Mouse (Mus musculus) heart, postnatal 10 days (tissue): Measurements from ENCODE around the gene Spata17. TPM values are rescaled to one million over a fixed set of nuclear protein-coding genes. Genes with fewer than 3 reads are reported as not detected.

Experiments used
- DNase-seq, 2 experiments: peaks; one replicate each; pipeline ENCODE4 v3.0.0; 2021
- intact Hi-C: fragments of 180-260 bp; cut with DNase I; formaldehyde crosslinking; loops from one replicate; pipeline ENCODE4 v1.15.1; 2025
- total RNA-seq, 2 experiments: library from RNA; stranded (reverse); gene quantifications; 2 replicates each; pipeline ENCODE4 v1.2.3; 2021

The Spata17 gene
- under 1 TPM; 0.40 to 0.43 TPM for total RNA-seq

- intact Hi-C loops: no loop called here
- DNase-seq: peak; percentile 89 to 92
Measured at GRCm38 (mm10) chr1:187215181-187216116, at the start of gene Spata17, which contains the start of gene Gpatch2. Spata17 (minus strand) TSS chr1:187215465. Gpatch2 (plus strand) TSS chr1:187215508.

DNA sequence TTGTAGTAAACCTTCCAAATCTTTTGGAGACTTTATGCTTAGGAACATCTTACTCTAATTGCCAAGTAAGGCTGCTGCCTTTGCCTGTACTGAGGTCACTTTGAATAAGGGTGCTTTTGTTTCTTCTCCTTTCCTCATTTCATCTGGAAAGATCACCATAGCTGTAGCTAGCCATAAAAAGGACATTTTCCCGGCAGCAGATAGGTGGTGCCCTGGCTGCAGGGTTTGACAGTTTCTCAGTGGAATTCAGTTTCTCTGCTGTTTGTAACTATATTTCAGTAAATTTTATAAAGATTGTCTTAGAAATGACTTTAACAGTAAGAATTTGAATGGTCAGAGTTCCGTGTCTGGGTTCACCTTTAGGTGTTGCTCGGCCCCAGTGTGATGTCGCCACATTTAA is 43.5 kb upstream of the Spata17 start:
- no peak for DNase-seq
- intact Hi-C loops: no loop called here

DNA sequence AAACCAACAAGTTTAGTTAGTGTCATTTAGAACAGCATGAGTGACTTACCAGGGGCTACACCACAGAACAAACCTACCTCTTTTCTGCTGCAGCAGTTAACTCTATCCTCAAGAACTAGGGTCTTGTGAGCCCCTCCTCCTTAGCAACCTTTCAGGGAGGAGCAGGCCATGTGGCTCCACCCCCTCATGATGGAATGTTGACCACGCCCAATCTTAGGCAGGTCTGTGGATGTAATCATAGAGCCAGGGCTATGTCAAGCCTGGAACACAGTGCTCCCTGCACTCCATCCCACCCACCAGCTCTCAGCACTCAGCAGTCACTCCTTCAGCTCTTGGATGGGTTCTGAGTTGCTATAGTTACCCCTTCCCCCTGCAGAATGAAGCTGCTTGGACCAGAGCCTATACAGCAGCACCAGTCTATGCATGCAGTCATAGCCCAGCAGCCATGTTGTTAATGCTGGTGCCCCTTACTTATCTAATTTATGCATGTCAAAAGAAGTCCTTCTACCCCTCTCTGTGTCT is 35.5 kb upstream of the Spata17 start:
- intact Hi-C loops: no loop called here
- DNase-seq: no peak

DNA sequence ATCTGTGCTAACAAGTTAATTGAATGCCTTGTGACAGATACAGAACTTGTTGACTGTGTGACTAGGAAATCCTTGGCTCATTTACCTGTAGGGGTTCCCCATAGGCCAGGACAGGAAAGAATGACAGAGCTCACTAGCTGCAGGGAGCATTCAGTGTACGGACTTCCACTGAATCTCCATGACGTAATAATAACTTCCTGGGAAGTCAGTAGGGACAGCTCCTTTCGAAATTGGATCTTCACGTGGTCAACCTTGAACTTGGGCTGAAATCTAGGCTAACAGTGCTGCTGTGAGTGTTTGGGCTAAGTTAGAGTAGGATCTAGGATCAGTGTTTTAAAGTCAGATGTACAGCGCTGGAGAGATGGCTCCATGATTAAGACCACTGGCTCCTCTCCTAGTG is 29.5 kb upstream of the Spata17 start:
- intact Hi-C loops: no loop called here

GRCm38 (mm10) chr1:187241329-187241728 is 26.1 kb upstream of the Spata17 start:
- intact Hi-C loops: no loop called here
- no peak for DNase-seq

More for the DNA sequence above, 29.5 kb upstream of the Spata17 start:
- no peak for DNase-seq

GRCm38 (mm10) chr1:187240304-187240703 is 25.0 kb upstream of the Spata17 start:
- intact Hi-C loops: no loop called here
- DNase-seq: no peak

DNA sequence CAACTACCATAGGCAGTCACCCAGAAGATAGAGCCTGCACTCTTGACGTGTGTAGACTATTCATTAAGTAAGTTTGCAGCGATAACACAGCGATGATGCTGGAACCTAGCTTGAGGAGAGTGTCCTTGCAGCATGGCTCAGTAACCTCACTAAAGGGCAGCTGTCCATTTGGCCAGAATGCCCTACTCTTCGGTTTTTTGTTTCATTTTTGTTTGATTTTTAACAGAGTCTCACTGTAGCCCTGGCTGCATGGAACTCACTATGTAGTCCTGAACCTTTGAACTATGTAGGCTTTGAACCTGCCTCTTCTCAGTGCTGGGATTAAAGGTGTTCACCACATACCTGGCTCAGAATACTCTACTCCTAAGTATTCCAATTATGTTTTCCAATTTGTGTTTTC is 22.8 kb upstream of the Spata17 start:
- intact Hi-C loops: no loop called here
- DNase-seq: no peak

GRCm38 (mm10) chr1:187236296-187236695 is 21.0 kb upstream of the Spata17 start:
- intact Hi-C loops: no loop called here

DNA sequence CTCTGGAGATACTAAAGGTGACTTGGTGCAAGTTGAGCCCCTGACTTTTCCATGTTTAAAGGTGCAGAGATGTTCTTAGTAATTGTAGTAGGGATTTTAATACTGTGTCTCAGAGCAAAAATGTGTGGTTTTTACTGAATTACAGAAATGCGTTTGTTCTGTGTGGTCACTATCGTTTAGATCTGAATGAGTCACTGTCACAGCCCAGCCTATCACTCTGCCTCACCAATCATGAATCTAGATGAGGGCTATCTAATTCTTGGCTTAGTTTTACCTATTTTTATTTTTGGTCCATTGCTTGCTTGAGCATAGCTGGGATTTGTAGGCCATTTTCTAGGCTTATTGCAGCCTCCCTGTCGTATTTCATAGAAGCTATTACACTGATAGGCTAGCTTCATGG is 19.9 kb upstream of the Spata17 start:
- intact Hi-C loops: no loop called here
- no peak for DNase-seq

More at GRCm38 (mm10) chr1:187236296-187236695, 21.0 kb upstream of the Spata17 start:
- DNase-seq: no peak

GRCm38 (mm10) chr1:187232996-187233615 is 17.8 kb upstream of the Spata17 start:
- intact Hi-C loops: no loop called here
- DNase-seq: no peak

DNA sequence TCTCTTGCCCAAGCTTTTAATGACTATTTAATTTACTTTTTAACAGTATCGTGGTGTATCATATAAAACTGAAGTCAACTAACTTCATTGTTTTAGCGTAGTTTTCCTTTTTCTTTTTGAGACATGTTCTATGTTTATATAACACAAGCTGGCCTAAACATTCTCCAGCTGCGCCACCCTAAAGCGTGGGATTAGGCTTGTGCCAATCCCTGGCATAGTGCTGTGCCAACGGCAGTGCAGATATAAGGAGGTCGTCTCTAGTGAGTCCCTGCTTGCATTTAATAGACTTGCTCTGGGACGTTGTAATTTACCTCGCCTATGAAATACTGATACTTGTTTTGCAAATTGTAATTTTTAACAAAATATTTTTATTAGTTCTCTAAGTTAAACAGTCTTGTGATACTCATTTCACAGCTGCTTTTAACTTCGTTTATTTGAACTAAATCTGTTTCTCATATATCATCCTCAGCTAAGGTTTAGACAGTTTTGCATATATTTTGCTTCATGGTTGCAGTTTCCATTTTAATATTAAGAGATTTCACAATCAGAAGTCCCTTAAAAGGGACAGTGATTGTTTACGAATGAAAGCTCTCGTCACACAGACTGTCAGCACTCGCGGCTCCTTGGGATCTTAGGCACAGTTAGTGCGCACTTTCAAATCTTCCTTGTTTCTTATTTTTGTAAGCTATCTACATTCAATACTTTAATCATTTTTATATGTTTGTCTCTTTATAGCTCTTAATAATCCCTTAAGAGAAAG is 17.1 kb upstream of the Spata17 start:
- intact Hi-C loops: no loop called here
- no peak for DNase-seq

GRCm38 (mm10) chr1:187230255-187230654 is 15.0 kb upstream of the Spata17 start:
- no peak for DNase-seq
- intact Hi-C loops: no loop called here

- intact Hi-C loops: no loop called here
- DNase-seq: no peak
Measured at GRCm38 (mm10) chr1:187228414-187229146, 13.3 kb upstream of the Spata17 start.

- intact Hi-C loops: no loop called here
Measured at GRCm38 (mm10) chr1:187226328-187227025, 11.2 kb upstream of the Spata17 start.

GRCm38 (mm10) chr1:187220756-187221155 is 5.5 kb upstream of the Spata17 start:
- intact Hi-C loops: no loop called here
- DNase-seq: no peak

More at GRCm38 (mm10) chr1:187226328-187227025, 11.2 kb upstream of the Spata17 start:
- DNase-seq: no peak

DNA sequence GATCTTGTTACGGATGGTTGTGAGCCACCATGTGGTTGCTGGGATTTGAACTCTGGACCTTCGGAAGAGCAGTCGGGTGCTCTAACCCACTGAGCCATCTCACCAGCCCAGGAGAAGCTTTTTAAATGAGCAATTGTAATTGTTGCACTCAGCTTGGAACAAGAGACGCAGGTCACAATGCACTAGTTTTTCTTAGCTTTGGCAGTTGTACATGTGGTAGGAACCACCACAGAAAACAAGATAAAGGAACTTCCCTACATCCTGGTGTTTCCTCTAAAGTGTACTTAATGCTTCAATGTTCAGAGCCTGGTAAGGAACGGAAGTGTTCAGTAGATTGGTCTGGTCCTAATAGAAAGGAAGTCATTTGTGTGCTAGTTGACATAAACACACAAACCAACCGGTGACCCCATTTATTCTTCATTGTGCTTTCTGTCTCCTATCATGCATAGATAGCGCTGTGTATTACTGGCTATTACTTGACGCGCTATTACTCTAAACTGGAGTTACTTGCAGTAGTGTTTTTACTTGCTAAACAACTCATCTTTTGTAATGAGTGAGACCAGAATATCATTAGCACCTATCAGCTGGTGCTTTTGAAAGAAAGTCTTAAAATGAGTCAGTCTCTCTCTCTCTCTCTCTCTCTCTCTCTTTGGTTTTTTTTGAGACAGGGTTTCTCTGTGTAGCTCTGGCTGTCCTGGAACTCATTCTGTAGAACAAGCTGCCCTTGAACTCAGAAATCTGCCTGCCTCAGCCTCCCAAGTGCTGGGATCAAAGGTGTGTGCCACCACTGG is 1.6 kb upstream of the Spata17 start:
- no peak for DNase-seq
- intact Hi-C loops: no loop called here

- no peak for DNase-seq
- intact Hi-C loops: no loop called here
Measured at GRCm38 (mm10) chr1:187210736-187211135, 4.5 kb downstream of the Spata17 start.

DNA sequence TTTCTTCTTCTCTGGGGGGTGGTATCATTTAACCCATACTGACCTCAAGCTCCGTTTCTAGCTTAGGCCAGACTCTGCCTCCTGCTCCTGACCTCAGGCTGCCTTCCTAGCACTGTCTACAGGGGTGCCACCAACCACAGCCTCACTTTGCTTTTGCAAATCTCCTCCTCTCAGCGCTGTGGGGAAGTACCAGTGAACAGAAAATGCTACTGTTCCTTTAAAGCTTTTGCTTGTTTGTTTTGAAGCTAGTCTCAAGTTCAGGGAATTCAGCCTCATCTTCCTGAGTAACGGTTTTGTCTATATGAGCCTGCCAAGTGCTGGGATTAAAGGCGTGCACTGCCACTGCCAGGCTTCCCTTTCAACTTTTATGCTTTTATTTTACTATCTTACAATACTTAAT is 5.8 kb downstream of the Spata17 start:
- intact Hi-C loops: no loop called here
- DNase-seq: no peak

DNA sequence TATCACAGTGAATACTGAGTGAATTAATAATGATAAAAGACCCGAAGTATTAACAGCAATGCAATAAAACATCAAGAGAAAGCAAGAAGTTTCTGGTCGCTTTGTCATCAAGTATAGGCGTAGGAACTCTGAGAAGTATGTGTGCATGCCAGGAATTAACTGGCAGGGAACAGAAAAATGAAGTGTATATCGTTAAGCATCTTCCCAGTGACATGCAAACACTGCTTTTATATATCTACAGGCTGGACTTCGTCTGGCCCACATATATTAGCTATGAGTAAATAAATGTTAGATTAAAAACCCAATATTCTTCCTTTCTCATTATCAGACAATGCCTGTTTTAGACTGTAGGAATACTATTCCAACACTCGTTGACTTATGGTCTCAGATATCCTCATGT is 9.8 kb downstream of the Spata17 start:
- intact Hi-C loops: no loop called here
- DNase-seq: no peak
